Mouse (Mus musculus): Measurements from ENCODE around the gene Cabp1.

DNA sequence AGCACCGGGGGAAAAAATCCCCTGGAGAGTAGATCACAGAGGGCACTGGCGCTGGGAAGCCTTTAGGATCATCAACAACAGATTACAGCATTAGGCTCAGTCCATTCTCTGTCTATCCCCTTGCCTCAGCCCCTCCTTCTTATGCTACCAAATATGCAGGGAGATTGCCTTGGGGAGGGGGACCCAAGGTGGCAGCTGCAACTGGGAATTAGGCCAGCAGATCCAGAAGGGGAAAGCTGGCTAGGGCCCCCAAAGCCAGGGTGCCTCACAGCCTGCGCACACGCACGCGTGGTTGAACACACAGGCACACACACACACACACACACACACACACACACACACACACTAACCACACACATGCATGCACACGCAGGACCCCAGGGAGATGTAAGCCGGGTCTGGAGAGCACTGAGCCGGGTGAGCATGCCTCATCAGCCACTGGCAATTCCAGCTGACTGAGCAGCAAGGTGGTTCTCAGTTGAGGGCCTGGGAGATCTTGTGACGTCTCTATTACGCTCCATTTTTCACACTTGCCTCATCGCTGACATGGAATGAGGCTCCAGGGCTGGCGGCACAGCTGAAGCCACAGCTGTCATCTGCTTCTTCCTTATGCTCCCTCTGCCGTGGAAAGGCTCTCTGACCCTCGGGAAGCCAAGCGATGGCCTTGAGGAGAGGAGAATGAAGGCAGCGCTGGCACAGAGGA, 7.7 kb downstream of the Cabp1 start:
- TF ChIP-seq POLR2A (IDR thresholded peaks at IDR 0.05; ENCODE audit: borderline replicate concordance, control insufficient read depth, low read depth, low read length), result no peak
- no peak for TF ChIP-seq CTCF (IDR thresholded peaks at IDR 0.05; ENCODE audit: control insufficient read depth, insufficient read depth, low read length)
